Mouse (Mus musculus) MEL (cell line): ENCODE results near the gene Krt82. TPM values are rescaled to one million over a fixed set of nuclear protein-coding genes. Genes with fewer than 3 reads are reported as not detected.

ENCODE experiments used
- DNase-seq: peaks from one replicate; pipeline ENCODE4 v3.0.0; 2011; ENCODE audit warnings: low read depth, low spot score
- H3K27ac ChIP-seq: 2 replicates; pipeline ENCODE4 v1.5.1; 2012; ENCODE audit warnings: low read depth, mild to moderate bottlenecking, control low read depth, low read length, moderate library complexity; ENCODE audit not compliant: control insufficient read depth
- H3K27me3 ChIP-seq, 2 experiments: fragments of 150-350 bp in 1 of 2; sonication (generic) in 1 of 2; 2 replicates each; pipeline ENCODE4 v1.6.1; 2012; ENCODE audit warnings: low read length in 2 of 2, mild to moderate bottlenecking in 2 of 2, improper control_type of control experiment in 1 of 2, moderate library complexity in 1 of 2; ENCODE audit not compliant: insufficient read depth in 2 of 2, control insufficient read depth in 1 of 2
- H3K36me3 ChIP-seq, 2 experiments: 2 replicates each; pipeline ENCODE4 v1.6.1; 2012 to 2014; ENCODE audit warnings: low read length in 2 of 2, improper control_type of control experiment in 1 of 2, inconsistent platforms in 1 of 2, mild to moderate bottlenecking in 1 of 2; ENCODE audit not compliant: insufficient read depth in 2 of 2, control insufficient read depth in 1 of 2
- H3K4me1 ChIP-seq, 2 experiments: fragments of 150-350 bp in 1 of 2; sonication (generic) in 1 of 2; 2 replicates each; pipeline ENCODE4 v1.6.1; 2012; ENCODE audit warnings: low read length in 2 of 2, improper control_type of control experiment in 1 of 2, mild to moderate bottlenecking in 1 of 2; ENCODE audit not compliant: insufficient read depth in 2 of 2, control insufficient read depth in 1 of 2
- H3K4me3 ChIP-seq, 2 experiments: fragments of 150-350 bp in 1 of 2; sonication (generic) in 1 of 2; 2 replicates each; pipeline ENCODE4 v1.5.1; 2012; ENCODE audit warnings: low read depth in 2 of 2, low read length in 2 of 2, mild to moderate bottlenecking in 2 of 2, moderate library complexity in 2 of 2, control low read depth in 1 of 2, improper control_type of control experiment in 1 of 2; ENCODE audit not compliant: control insufficient read depth in 1 of 2, insufficient read depth in 1 of 2
- H3K79me2 ChIP-seq: 2 replicates; pipeline ENCODE4 v1.6.1; 2012; ENCODE audit warnings: mild to moderate bottlenecking, low read length, moderate library complexity; ENCODE audit not compliant: control insufficient read depth, poor library complexity, insufficient read depth
- H3K9ac ChIP-seq: 2 replicates; pipeline ENCODE4 v1.6.1; 2012; ENCODE audit warnings: low read depth, mild to moderate bottlenecking, control low read depth, low read length, moderate library complexity; ENCODE audit not compliant: control insufficient read depth, poor library complexity, severe bottlenecking
- H3K9me3 ChIP-seq: fragments of 150-350 bp; sonication (generic); replicated peaks from 2 replicates; pipeline ENCODE4 v1.6.1; 2012; ENCODE audit warnings: mild to moderate bottlenecking, low read length, improper control_type of control experiment, moderate library complexity; ENCODE audit not compliant: insufficient read depth
- CHD1 ChIP-seq: IDR thresholded peaks from 2 replicates; pipeline ENCODE4 v1.6.1; 2012; ENCODE audit warnings: low read depth, mild to moderate bottlenecking, inconsistent platforms, low read length, improper control_type of control experiment
- CHD2 ChIP-seq: IDR thresholded peaks from 2 replicates; pipeline ENCODE4 v1.6.1; 2011; ENCODE audit warnings: low read length, improper control_type of control experiment
- CTCF ChIP-seq, 3 experiments: IDR thresholded peaks in 2 of 3; conservative IDR thresholded peaks in 1 of 3; 2 replicates each; pipeline ENCODE4 v1.5.1; 2011 to 2012; ENCODE audit warnings: low read length in 3 of 3, low read depth in 2 of 3, mild to moderate bottlenecking in 2 of 3, improper control_type of control experiment in 1 of 3, inconsistent platforms in 1 of 3, mixed read lengths in 1 of 3, moderate library complexity in 1 of 3; ENCODE audit not compliant: control insufficient read depth in 1 of 3, insufficient read depth in 1 of 3, poor library complexity in 1 of 3, severe bottlenecking in 1 of 3
- E2F4 ChIP-seq: IDR thresholded peaks from 2 replicates; pipeline ENCODE4 v1.6.1; 2011; ENCODE audit warnings: low read depth, low read length, improper control_type of control experiment, borderline replicate concordance
- ELF1 ChIP-seq: IDR thresholded peaks from 2 replicates; pipeline ENCODE4 v1.6.1; 2014; ENCODE audit warnings: low read depth, mild to moderate bottlenecking, inconsistent platforms, low read length, improper control_type of control experiment, moderate library complexity
- HCFC1 ChIP-seq: IDR thresholded peaks from 2 replicates; pipeline ENCODE4 v1.6.1; 2012; ENCODE audit warnings: low read depth, mild to moderate bottlenecking, inconsistent platforms, low read length, improper control_type of control experiment, moderate library complexity
- JUND ChIP-seq: IDR thresholded peaks from 2 replicates; pipeline ENCODE4 v1.6.1; 2011; ENCODE audit warnings: low read depth, mild to moderate bottlenecking, improper control_type of control experiment, low read length
- MAX ChIP-seq: IDR thresholded peaks from 2 replicates; pipeline ENCODE4 v1.6.1; 2011; ENCODE audit warnings: low read length, improper control_type of control experiment
- MAZ ChIP-seq: IDR thresholded peaks from 2 replicates; pipeline ENCODE4 v1.6.1; 2012; ENCODE audit warnings: low read depth, mild to moderate bottlenecking, inconsistent platforms, low read length, improper control_type of control experiment
- MEF2A ChIP-seq: IDR thresholded peaks from 2 replicates; pipeline ENCODE4 v1.6.1; 2014; ENCODE audit warnings: low read depth, mild to moderate bottlenecking, inconsistent platforms, low read length, improper control_type of control experiment; ENCODE audit not compliant: poor library complexity, insufficient replicate concordance, severe bottlenecking; ENCODE audit errors: extremely low read depth
- MXI1 ChIP-seq: IDR thresholded peaks from 2 replicates; pipeline ENCODE4 v1.6.1; 2011; ENCODE audit warnings: mild to moderate bottlenecking, low read depth, low read length, improper control_type of control experiment
- MYB ChIP-seq: IDR thresholded peaks from 2 replicates; pipeline ENCODE4 v1.6.1; 2011; ENCODE audit warnings: mild to moderate bottlenecking, low read depth, low read length, improper control_type of control experiment
- MYC ChIP-seq: IDR thresholded peaks from 2 replicates; pipeline ENCODE4 v1.6.1; 2011; ENCODE audit warnings: low read depth, mild to moderate bottlenecking, low read length, improper control_type of control experiment, moderate library complexity
- NELFE ChIP-seq: IDR thresholded peaks from 2 replicates; pipeline ENCODE4 v1.6.1; 2011; ENCODE audit warnings: low read depth, low read length, improper control_type of control experiment
- NRF1 ChIP-seq: IDR thresholded peaks from 2 replicates; pipeline ENCODE4 v1.6.1; 2014; ENCODE audit warnings: low read depth, mild to moderate bottlenecking, inconsistent platforms, low read length, improper control_type of control experiment, moderate library complexity; ENCODE audit not compliant: poor library complexity, insufficient read depth, severe bottlenecking
- POLR2AphosphoS5 ChIP-seq: IDR thresholded peaks from 2 replicates; pipeline ENCODE4 v1.6.1; 2012; ENCODE audit warnings: low read depth, borderline replicate concordance, mild to moderate bottlenecking, inconsistent platforms, low read length, moderate library complexity, mixed read lengths
- RCOR1 ChIP-seq: IDR thresholded peaks from 2 replicates; pipeline ENCODE4 v1.6.1; 2012; ENCODE audit warnings: low read depth, mild to moderate bottlenecking, inconsistent platforms, low read length, improper control_type of control experiment
- TBP ChIP-seq: IDR thresholded peaks from 2 replicates; pipeline ENCODE4 v1.8.0; 2011; ENCODE audit warnings: low read depth, low read length, improper control_type of control experiment
- ZC3H11A ChIP-seq: IDR thresholded peaks from 2 replicates; pipeline ENCODE4 v1.6.1; 2012; ENCODE audit warnings: low read depth, mild to moderate bottlenecking, inconsistent platforms, low read length, improper control_type of control experiment
- ZKSCAN1 ChIP-seq: IDR thresholded peaks from 2 replicates; pipeline ENCODE4 v1.6.1; 2012; ENCODE audit warnings: low read depth, mild to moderate bottlenecking, inconsistent platforms, low read length, improper control_type of control experiment, moderate library complexity
- polyA plus RNA-seq, 2 experiments: library from polyadenylated mRNA; stranded (reverse) in 1 of 2; unstranded in 1 of 2; fragments of >175 nt in 1 of 2; fragments of >200 nt in 1 of 2; gene quantifications; 2 replicates each; pipeline versions ENCODE4 v1.2.1 to v1.2.4; 2012; ENCODE audit warnings: low replicate concordance in 2 of 2, low read depth in 1 of 2; ENCODE audit not compliant: insufficient read length in 2 of 2, insufficient read depth in 1 of 2, missing spikeins in 1 of 2
- total RNA-seq: library from RNA; depleted of rRNA; stranded (reverse); fragments of 300-350 nt; gene quantifications from 2 replicates; pipeline ENCODE4 v1.2.3, GENCODE M21; 2012

The Krt82 gene
- total and polyA plus RNA-seq, 3 experiments, result not detected

DNA sequence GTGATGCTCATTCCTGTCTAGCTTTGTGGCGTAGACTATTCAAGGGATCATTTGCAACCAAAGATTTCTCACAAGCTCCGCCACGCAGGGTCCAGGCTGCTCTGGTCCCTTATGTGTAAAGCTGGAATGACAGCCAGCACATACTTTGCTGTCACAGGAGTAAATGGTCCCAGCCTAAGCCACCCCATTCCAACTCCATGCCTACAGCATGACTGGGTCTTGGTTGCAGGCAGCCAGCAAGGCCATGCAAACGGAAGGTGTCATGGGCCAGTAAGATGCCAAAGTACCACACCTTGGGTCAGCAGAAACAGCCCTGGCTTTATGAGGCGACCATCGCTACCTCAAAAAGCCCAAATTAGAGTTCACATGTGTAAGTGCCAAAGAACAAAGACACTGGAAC lies 56.8 kb downstream of the Krt82 start:
- no peak for TF ChIP-seq E2F4
- TF ChIP-seq CHD2, result no peak
- no peak for TF ChIP-seq ZC3H11A
- no peak for TF ChIP-seq MEF2A
- TF ChIP-seq NELFE, result no peak
- no peak for TF ChIP-seq NRF1
- no peak for TF ChIP-seq POLR2AphosphoS5
- no peak for TF ChIP-seq ELF1
- TF ChIP-seq MAX, result no peak
- TF ChIP-seq CHD1, result no peak
- no peak for TF ChIP-seq JUND
- no peak for TF ChIP-seq HCFC1
- no peak for TF ChIP-seq TBP
- no peak for TF ChIP-seq CTCF (IDR thresholded peaks at IDR 0.05 in 2 of 3, conservative IDR thresholded peaks at IDR 0.05 in 1 of 3; ENCODE audit: control insufficient read depth in 1 of 3, insufficient read depth in 1 of 3, low read depth in 2 of 3, low read length in 3 of 3, poor library complexity in 1 of 3, severe bottlenecking in 1 of 3)
- no peak for TF ChIP-seq RCOR1
- TF ChIP-seq MAZ, result no peak
- no peak for TF ChIP-seq ZKSCAN1
- no peak overlapping the region for H3K9ac ChIP-seq
- H3K79me2 ChIP-seq, result no peaks in the 10 kb centered on the region
- no peak for DNase-seq
- H3K27ac ChIP-seq, result no peak overlapping the region
- H3K4me1 ChIP-seq, result no peaks in the 10 kb centered on the region
- no peaks in the 10 kb centered on the region for H3K27me3 ChIP-seq
- H3K36me3 ChIP-seq, result no peaks in the 10 kb centered on the region
- H3K4me3 ChIP-seq, result no peak overlapping the region
- no peaks in the 10 kb centered on the region for H3K9me3 ChIP-seq

DNA sequence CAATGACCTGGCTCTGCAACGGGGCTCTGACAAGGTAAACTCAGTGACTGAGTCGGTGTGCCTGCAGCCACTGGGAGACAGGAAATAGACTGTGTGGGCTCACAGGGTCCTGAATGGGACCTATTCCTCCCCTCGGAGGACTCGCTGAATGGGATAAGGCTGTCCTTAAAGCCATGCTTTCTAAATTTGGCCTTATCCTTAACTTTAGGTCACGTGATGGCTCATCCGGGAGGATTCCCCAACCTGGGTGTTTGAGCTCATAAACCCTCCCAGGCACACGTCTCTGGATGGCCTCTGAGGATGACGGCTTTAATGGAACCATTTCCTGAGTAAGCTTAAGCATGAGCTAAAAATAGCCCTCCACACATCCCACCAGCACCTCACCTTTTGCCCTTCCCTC lies 57.7 kb downstream of the Krt82 start:
- H3K79me2 ChIP-seq, result no peaks in the 10 kb centered on the region
- no peaks in the 10 kb centered on the region for H3K27me3 ChIP-seq
- H3K27ac ChIP-seq, result no peak overlapping the region
- no peak overlapping the region for H3K9ac ChIP-seq
- no peaks in the 10 kb centered on the region for H3K4me1 ChIP-seq
- no peak for DNase-seq
- no peaks in the 10 kb centered on the region for H3K9me3 ChIP-seq
- no peaks in the 10 kb centered on the region for H3K36me3 ChIP-seq
- no peak overlapping the region for H3K4me3 ChIP-seq
- TF ChIP-seq MXI1 (no peak), MYB (no peak), MYC (no peak), NELFE (no peak), MAX (no peak)
- TF ChIP-seq, all 39 proteins: peak for 0
